Mouse (Mus musculus) heart, embryonic 14.5 days (tissue): ENCODE data around the gene Uap1. TPM values are rescaled to one million over a fixed set of nuclear protein-coding genes. Genes with fewer than 3 reads are reported as not detected.

Source experiments
- ATAC-seq: fragments of 200-750 bp; cut with Nextera tagmentation; 2 replicates; pipeline ENCODE4 v1.8.0; 2017; ENCODE audit warnings: low read depth, moderate TSS enrichment; ENCODE audit not compliant: insufficient number of reproducible peaks, insufficient read depth, low FRiP score
- H3K27ac ChIP-seq, 2 experiments: fragments of 200-500 bp in 1 of 2; fragments of 300-500 bp in 1 of 2; sonication (generic) in 1 of 2; replicated peaks in 1 of 2; 2 replicates each; pipeline ENCODE4 v1.5.1; 2012 to 2014; ENCODE audit warnings: low read depth in 2 of 2, low read length in 2 of 2, control low read depth in 1 of 2, mild to moderate bottlenecking in 1 of 2, mixed read lengths in 1 of 2; ENCODE audit not compliant: control insufficient read depth in 1 of 2, insufficient read depth in 1 of 2
- H3K27me3 ChIP-seq: fragments of 300-500 bp; sonication (generic); 2 replicates; pipeline ENCODE4 v1.6.1; 2014; ENCODE audit warnings: mild to moderate bottlenecking, low read length, control low read depth; ENCODE audit not compliant: control insufficient read depth, insufficient read depth
- H3K36me3 ChIP-seq: fragments of 300-500 bp; sonication (generic); 2 replicates; pipeline ENCODE4 v1.6.1; 2014; ENCODE audit warnings: mild to moderate bottlenecking, control low read depth, low read length, mixed read lengths; ENCODE audit not compliant: control insufficient read depth, insufficient read depth
- H3K4me1 ChIP-seq, 2 experiments: fragments of 200-500 bp in 1 of 2; fragments of 300-500 bp in 1 of 2; sonication (generic) in 1 of 2; 2 replicates each; pipeline ENCODE4 v1.6.1; 2012 to 2014; ENCODE audit warnings: low read length in 2 of 2, control low read depth in 1 of 2, mixed read lengths in 1 of 2; ENCODE audit not compliant: control insufficient read depth in 2 of 2, insufficient read depth in 2 of 2
- H3K4me2 ChIP-seq: fragments of 300-500 bp; sonication (generic); 2 replicates; pipeline ENCODE4 v1.6.1; 2014; ENCODE audit warnings: mild to moderate bottlenecking, low read length
- H3K4me3 ChIP-seq, 2 experiments: fragments of 200-500 bp in 1 of 2; fragments of 300-500 bp in 1 of 2; sonication (generic) in 1 of 2; 2 replicates each; pipeline ENCODE4 v1.5.1; 2012 to 2014; ENCODE audit warnings: low read length in 2 of 2, mild to moderate bottlenecking in 2 of 2, control low read depth in 1 of 2, low read depth in 1 of 2, moderate library complexity in 1 of 2; ENCODE audit not compliant: control insufficient read depth in 1 of 2, insufficient read depth in 1 of 2
- H3K9ac ChIP-seq: fragments of 300-500 bp; sonication (generic); 2 replicates; pipeline ENCODE4 v1.6.1; 2014; ENCODE audit warnings: mild to moderate bottlenecking, low read length
- H3K9me3 ChIP-seq: fragments of 300-500 bp; sonication (generic); 2 replicates; pipeline ENCODE4 v1.6.1; 2016; ENCODE audit warnings: low read length, control low read depth; ENCODE audit not compliant: control insufficient read depth
- WGBS: fragments of 180-500 bp; shearing (Covaris S2); extraction: QIAGEN DNeasy Blood & Tissue Kit; methylation state at CpG from one replicate; pipeline ENCODE4 v1.1.7; 2014; 5-methylcytosine and 5-hydroxymethylcytosine counted together
- polyA plus RNA-seq: library from polyadenylated mRNA; unstranded; fragments of >200 nt; fragmentation: Nextera tagmentation; extraction: Ambion mirVana; gene quantifications from 2 replicates; pipeline ENCODE4 v1.2.1, GENCODE M21; 2014

Uap1 gene
- polyA plus RNA-seq, result 44.4 and 45.6 TPM in 2 replicates

- H3K27ac ChIP-seq, result peak within 1 kb of the TSS; percentile 88
- no peaks in the 10 kb centered on the region for H3K9me3 ChIP-seq
- H3K27me3 ChIP-seq, result no peaks in the 10 kb centered on the region
- no peaks in the 10 kb centered on the region for H3K36me3 ChIP-seq
- H3K9ac ChIP-seq, result peak within 1 kb of the TSS; percentile 88
- peak; percentile 99 for ATAC-seq
- peaks cover 3 to 23% of the 10 kb centered on the region in 2 experiments for H3K4me1 ChIP-seq
- H3K4me3 ChIP-seq, result peak within 1 kb of the TSS; percentile 88 to 95
- 1% methylated on average over 51 of the region's 52 CpGs for WGBS
- H3K4me2 ChIP-seq, result peak within 1 kb of the TSS; percentile 85
Observed at GRCm38 (mm10) chr1:170174814-170175332, at the start of gene Uap1. Gene Uap1, minus strand, starts transcription at chr1:170174957.

- Histone ChIP-seq H3K9ac (no peak overlapping the region), H3K9me3 (no peaks in the 10 kb centered on the region), H3K4me3 (no peak overlapping the region), H3K36me3 (no peaks in the 10 kb centered on the region), H3K27ac (no peak overlapping the region), H3K27me3 (no peaks in the 10 kb centered on the region), H3K4me2 (no peak overlapping the region), H3K4me1 (no peaks in the 10 kb centered on the region)
- 65% methylated on average over 2 of the region's 2 CpGs for WGBS
- ATAC-seq, result no peak
Observed at GRCm38 (mm10) chr1:170223276-170223675, 48.5 kb upstream of the Uap1 start.

- Histone ChIP-seq H3K4me3 (no peak overlapping the region), H3K27me3 (no peaks in the 10 kb centered on the region; the same call in 1 of the 2 replicates), H3K36me3 (no peaks in the 10 kb centered on the region), H3K27ac (no peak overlapping the region), H3K9ac (no peak overlapping the region), H3K4me2 (no peak overlapping the region), H3K9me3 (no peaks in the 10 kb centered on the region), H3K4me1 (no peaks in the 10 kb centered on the region)
- ATAC-seq, result no peak
Observed at GRCm38 (mm10) chr1:170220351-170220750, 45.6 kb upstream of the Uap1 start.

- WGBS, result 76% methylated on average over 6 of the region's 6 CpGs
- ATAC-seq, result no peak
- no peaks in the 10 kb centered on the region; a peak in 1 of 4 replicates for H3K4me1 ChIP-seq
- H3K4me3 ChIP-seq, result no peak overlapping the region
- no peaks in the 10 kb centered on the region for H3K9me3 ChIP-seq
- H3K27me3 ChIP-seq, result no peaks in the 10 kb centered on the region; the same call in 1 of the 2 replicates
- no peaks in the 10 kb centered on the region for H3K36me3 ChIP-seq
- H3K27ac ChIP-seq, result no peak overlapping the region
- H3K4me2 ChIP-seq, result no peak overlapping the region
- H3K9ac ChIP-seq, result no peak overlapping the region
Observed at GRCm38 (mm10) chr1:170218091-170218884, 43.5 kb upstream of the Uap1 start.

- Histone ChIP-seq H3K27ac (peak overlapping the region in 1 of 2 experiments; percentile 87; a peak in 2 of 4 replicates), H3K4me3 (peak overlapping the region; percentile 87 to 98; a peak in 3 of 4 replicates), H3K36me3 (peaks cover 17% of the 10 kb centered on the region), H3K9ac (no peak overlapping the region), H3K4me2 (peak overlapping the region; percentile 88), H3K9me3 (no peaks in the 10 kb centered on the region), H3K4me1 (no peaks in the 10 kb centered on the region; a peak in 1 of 4 replicates), H3K27me3 (no peaks in the 10 kb centered on the region; the same call in 1 of the 2 replicates)
- no peak for ATAC-seq
- WGBS, result 75% methylated on average over 3 of the region's 3 CpGs
Observed at GRCm38 (mm10) chr1:170215590-170215989, 40.8 kb upstream of the Uap1 start.

- Histone ChIP-seq H3K4me3 (peak within 1 kb of the TSS; percentile 87 to 98), H3K4me2 (peak within 1 kb of the TSS; percentile 88), H3K27ac (peak within 1 kb of the TSS; percentile 67 to 87), H3K4me1 (no peaks in the 10 kb centered on the region; a peak in 1 of 4 replicates), H3K27me3 (no peaks in the 10 kb centered on the region; the same call in 1 of the 2 replicates), H3K9me3 (no peaks in the 10 kb centered on the region), H3K9ac (peak within 1 kb of the TSS; percentile 94), H3K36me3 (peaks cover 22% of the 10 kb centered on the region)
- peak; percentile 95 for ATAC-seq
- WGBS, result under 1% methylated on average over 61 of the region's 70 CpGs
Observed at GRCm38 (mm10) chr1:170214757-170215522, 40.2 kb upstream of the Uap1 start, which contains the start of gene Uhmk1. Gene Uhmk1, minus strand, starts transcription at chr1:170215397.

GRCm38 (mm10) chr1:170214383-170214756, 39.6 kb upstream of the Uap1 start:
- no peaks in the 10 kb centered on the region; a peak in 1 of 4 replicates for H3K4me1 ChIP-seq
- peak overlapping the region; percentile 88 for H3K4me2 ChIP-seq
- no peaks in the 10 kb centered on the region; the same call in 1 of the 2 replicates for H3K27me3 ChIP-seq
- H3K9ac ChIP-seq, result peak overlapping the region; percentile 94
- peaks cover 28% of the 10 kb centered on the region for H3K36me3 ChIP-seq
- no peaks in the 10 kb centered on the region for H3K9me3 ChIP-seq
- peak overlapping the region; percentile 87 to 98 for H3K4me3 ChIP-seq
- WGBS, result 24% methylated on average over 7 of the region's 7 CpGs
- ATAC-seq, result no peak
- H3K27ac ChIP-seq, result peak overlapping the region; percentile 67 to 87
